Mouse (Mus musculus): ENCODE measurements at regions not wholly inside any gene's neighbourhood (a gene's known extent, or its start where the extent isn't known, plus 50 kb on each side); places are given as distances from the start of the nearest gene placed in this dataset.

GRCm38 (mm10) chr7:138538048-138538831, 140.7 kb upstream of the Tcerg1l start:
- Histone ChIP-seq H3K9ac (no peak overlapping the region), H3K4me2 (replicated peaks) (peak overlapping the region; percentile 45), H3K36me3 (no peaks in the 10 kb centered on the region), H3K4me3 (replicated peaks) (peak overlapping the region; percentile 19; the same call in 1 of the 2 replicates), H3K9me3 (no peaks in the 10 kb centered on the region), H3K4me1 (replicated peaks) (no peaks in the 10 kb centered on the region), H3K27ac (no peak overlapping the region), H3K27me3 (replicated peaks) (no peaks in the 10 kb centered on the region)
- 38% methylated on average over 18 of the region's 18 CpGs for WGBS
- ATAC-seq = peak; percentile 93

GRCm38 (mm10) chr7:138526143-138526542, 128.6 kb upstream of the Tcerg1l start:
- no peaks in the 10 kb centered on the region for H3K36me3 ChIP-seq
- ATAC-seq = no peak
- no peaks in the 10 kb centered on the region for H3K9me3 ChIP-seq
- no peaks in the 10 kb centered on the region for H3K4me1 ChIP-seq (replicated peaks)
- H3K4me3 ChIP-seq (replicated peaks) = no peak overlapping the region
- no peak overlapping the region for H3K27ac ChIP-seq
- 90% methylated on average over 2 of the region's 2 CpGs for WGBS
- no peak overlapping the region for H3K9ac ChIP-seq
- no peaks in the 10 kb centered on the region for H3K27me3 ChIP-seq (replicated peaks)
- H3K4me2 ChIP-seq (replicated peaks) = no peak overlapping the region

DNA sequence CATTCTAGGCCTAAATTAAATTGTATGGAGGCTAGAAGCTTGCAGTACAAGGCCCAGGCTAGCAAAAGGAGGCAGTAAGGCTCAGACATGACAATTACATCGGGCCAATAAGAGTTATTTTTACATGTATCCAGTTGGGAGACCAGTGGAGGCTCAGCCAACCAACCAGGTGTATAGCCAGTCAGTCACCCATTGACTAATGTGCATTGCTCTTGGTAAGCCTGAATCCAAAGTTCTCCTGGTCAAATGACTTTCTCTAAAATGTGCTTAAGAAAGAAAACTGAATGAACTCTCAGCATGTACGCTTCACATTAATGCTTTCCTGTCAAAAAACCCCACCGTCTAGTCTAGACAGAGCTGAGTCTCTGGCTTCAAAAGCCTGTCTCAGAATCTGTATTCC, 127.4 kb upstream of the Tcerg1l start:
- no peaks in the 10 kb centered on the region for H3K4me1 ChIP-seq (replicated peaks)
- WGBS = 83% methylated on average over 3 of the region's 3 CpGs
- H3K9me3 ChIP-seq = no peaks in the 10 kb centered on the region
- no peak overlapping the region for H3K4me3 ChIP-seq (replicated peaks)
- H3K4me2 ChIP-seq (replicated peaks) = no peak overlapping the region
- no peaks in the 10 kb centered on the region for H3K27me3 ChIP-seq (replicated peaks)
- no peaks in the 10 kb centered on the region for H3K36me3 ChIP-seq
- H3K9ac ChIP-seq = no peak overlapping the region
- no peak for ATAC-seq
- H3K27ac ChIP-seq = no peak overlapping the region

DNA sequence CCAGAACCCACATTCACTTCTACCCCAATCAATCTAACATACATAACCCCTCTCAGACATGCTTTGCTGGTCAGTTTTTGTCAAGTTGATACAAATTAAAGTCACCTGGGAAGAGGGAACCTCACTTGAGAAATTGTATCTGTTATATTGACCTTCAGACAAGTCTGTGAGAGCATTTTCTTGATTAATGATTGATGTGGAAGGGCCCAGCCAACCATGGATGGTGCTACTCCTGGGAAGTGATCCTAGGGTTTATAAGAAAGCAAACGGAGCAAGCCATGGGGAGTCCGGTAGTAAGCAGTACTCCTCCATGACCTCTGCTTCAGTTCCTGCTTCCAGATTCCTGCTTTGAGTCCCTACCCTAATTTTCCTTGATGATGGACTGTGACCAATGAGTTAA, 116.6 kb upstream of the Tcerg1l start:
- Histone ChIP-seq H3K9ac (no peak overlapping the region), H3K27ac (no peak overlapping the region), H3K4me2 (replicated peaks) (no peak overlapping the region), H3K36me3 (no peaks in the 10 kb centered on the region), H3K9me3 (no peaks in the 10 kb centered on the region), H3K27me3 (replicated peaks) (no peaks in the 10 kb centered on the region), H3K4me1 (replicated peaks) (no peaks in the 10 kb centered on the region), H3K4me3 (replicated peaks) (no peak overlapping the region)
- ATAC-seq = no peak
- WGBS = 79% methylated on average over 2 of the region's 2 CpGs

GRCm38 (mm10) chr7:138505205-138505604, 107.7 kb upstream of the Tcerg1l start:
- no peaks in the 10 kb centered on the region for H3K4me1 ChIP-seq (replicated peaks)
- H3K4me3 ChIP-seq (replicated peaks) = no peak overlapping the region
- 90% methylated on average over 2 of the region's 2 CpGs for WGBS
- no peaks in the 10 kb centered on the region for H3K27me3 ChIP-seq (replicated peaks)
- H3K9me3 ChIP-seq = no peaks in the 10 kb centered on the region
- no peak overlapping the region for H3K9ac ChIP-seq
- H3K36me3 ChIP-seq = no peaks in the 10 kb centered on the region
- H3K27ac ChIP-seq = no peak overlapping the region
- no peak for ATAC-seq
- no peak overlapping the region for H3K4me2 ChIP-seq (replicated peaks)

GRCm38 (mm10) chr7:138503986-138504385, 106.5 kb upstream of the Tcerg1l start:
- 57% methylated on average over 3 of the region's 3 CpGs for whole genome bisulfite sequencing
- Histone ChIP-seq H3K9ac (no peak overlapping the region), H3K4me2 (replicated peaks) (no peak overlapping the region), H3K27me3 (replicated peaks) (no peaks in the 10 kb centered on the region), H3K27ac (no peak overlapping the region), H3K9me3 (no peaks in the 10 kb centered on the region), H3K4me3 (replicated peaks) (no peak overlapping the region), H3K4me1 (replicated peaks) (no peaks in the 10 kb centered on the region), H3K36me3 (no peaks in the 10 kb centered on the region)
- ATAC-seq = no peak

- ATAC-seq = no peak
- 53% methylated on average over 3 of the region's 3 CpGs for WGBS
Measured at GRCm38 (mm10) chr7:138503016-138503415, 105.5 kb upstream of the Tcerg1l start.

GRCm38 (mm10) chr7:138501347-138502014, 104.0 kb upstream of the Tcerg1l start:
- ATAC-seq = no peak
- Histone ChIP-seq H3K4me1 (replicated peaks) (no peaks in the 10 kb centered on the region), H3K4me3 (replicated peaks) (no peak overlapping the region), H3K9ac (no peak overlapping the region), H3K4me2 (replicated peaks) (no peak overlapping the region), H3K36me3 (no peaks in the 10 kb centered on the region), H3K27ac (no peak overlapping the region), H3K27me3 (replicated peaks) (no peaks in the 10 kb centered on the region), H3K9me3 (no peaks in the 10 kb centered on the region)
- 74% methylated on average over 14 of the region's 14 CpGs for WGBS

More at GRCm38 (mm10) chr7:138503016-138503415, 105.5 kb upstream of the Tcerg1l start:
- Histone ChIP-seq H3K4me1 (replicated peaks) (no peaks in the 10 kb centered on the region), H3K4me3 (replicated peaks) (no peak overlapping the region), H3K27me3 (replicated peaks) (no peaks in the 10 kb centered on the region), H3K4me2 (replicated peaks) (no peak overlapping the region), H3K9me3 (no peaks in the 10 kb centered on the region), H3K27ac (no peak overlapping the region), H3K36me3 (no peaks in the 10 kb centered on the region), H3K9ac (no peak overlapping the region)

DNA sequence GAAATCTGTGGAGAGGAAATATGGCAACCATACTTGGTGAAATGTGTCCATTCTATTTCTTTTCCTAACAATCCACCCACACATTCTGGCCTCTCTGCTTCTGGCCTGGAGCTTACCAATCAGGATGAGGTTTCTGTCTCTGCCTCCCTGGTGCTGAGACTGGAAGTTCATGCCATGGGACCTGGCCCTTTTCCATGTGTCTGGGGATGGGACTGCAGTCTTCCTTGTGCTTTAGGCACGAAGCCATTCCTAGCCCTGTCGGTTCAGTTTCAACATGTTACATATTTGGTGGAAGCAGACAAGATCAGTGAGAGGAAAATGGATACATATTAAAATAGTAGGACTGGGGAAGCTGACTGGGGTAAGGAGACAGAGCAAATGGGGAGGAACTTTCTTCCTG, 100.2 kb upstream of the Tcerg1l start:
- Histone ChIP-seq H3K36me3 (no peaks in the 10 kb centered on the region), H3K4me1 (replicated peaks) (no peaks in the 10 kb centered on the region), H3K4me2 (replicated peaks) (no peak overlapping the region), H3K27ac (no peak overlapping the region), H3K27me3 (replicated peaks) (no peaks in the 10 kb centered on the region), H3K9ac (no peak overlapping the region), H3K9me3 (no peaks in the 10 kb centered on the region), H3K4me3 (replicated peaks) (no peak overlapping the region)
- 81% methylated on average over 2 of the region's 2 CpGs for WGBS
- no peak for ATAC-seq

DNA sequence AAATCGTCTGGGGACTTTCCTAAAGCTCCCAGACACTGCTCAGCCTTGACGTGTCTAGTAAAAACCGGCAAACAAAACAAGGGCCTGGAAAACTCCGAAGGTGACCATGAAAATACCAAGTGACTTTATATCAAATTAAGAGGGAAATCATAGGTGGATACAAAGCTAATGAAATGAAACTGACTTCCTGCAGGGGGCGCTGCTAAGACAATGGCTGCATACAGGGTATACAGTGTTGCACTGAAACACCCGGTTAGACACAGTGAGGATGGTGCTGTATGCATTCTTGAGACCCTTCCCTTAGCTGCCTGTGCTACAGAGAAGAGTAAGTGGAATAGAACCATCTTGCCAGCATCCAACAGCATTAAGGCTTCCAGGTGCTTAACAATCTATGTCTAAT, 99.7 kb upstream of the Tcerg1l start:
- Histone ChIP-seq H3K36me3 (no peaks in the 10 kb centered on the region), H3K4me1 (replicated peaks) (no peaks in the 10 kb centered on the region), H3K27ac (no peak overlapping the region), H3K9ac (no peak overlapping the region), H3K4me3 (replicated peaks) (no peak overlapping the region), H3K27me3 (replicated peaks) (no peaks in the 10 kb centered on the region), H3K9me3 (no peaks in the 10 kb centered on the region), H3K4me2 (replicated peaks) (no peak overlapping the region)
- no peak for ATAC-seq
- 55% methylated on average over 6 of the region's 6 CpGs for WGBS

DNA sequence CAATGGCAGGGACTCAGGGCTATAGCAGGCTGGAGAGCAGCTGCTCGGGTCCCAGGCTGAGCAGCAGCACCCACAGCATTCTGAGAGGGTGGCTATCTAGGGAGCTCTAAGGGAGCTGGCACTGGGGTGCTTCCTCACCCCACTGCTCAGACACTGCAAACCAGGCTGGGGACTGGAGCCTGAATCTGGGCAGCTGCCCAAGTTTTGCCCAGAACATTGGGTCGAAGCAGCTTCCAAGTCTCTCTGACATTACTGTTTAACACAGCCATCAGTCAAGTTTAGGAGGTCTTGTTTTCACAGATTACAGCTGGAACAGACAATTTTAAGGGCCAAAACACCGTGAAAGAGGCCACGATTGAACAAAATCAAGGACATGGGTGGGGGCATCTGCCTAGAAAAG, 96.1 kb upstream of the Tcerg1l start:
- Histone ChIP-seq H3K27ac (no peak overlapping the region), H3K36me3 (no peaks in the 10 kb centered on the region), H3K4me3 (replicated peaks) (no peak overlapping the region), H3K4me1 (replicated peaks) (no peaks in the 10 kb centered on the region), H3K27me3 (replicated peaks) (no peaks in the 10 kb centered on the region), H3K9me3 (no peaks in the 10 kb centered on the region), H3K9ac (no peak overlapping the region), H3K4me2 (replicated peaks) (no peak overlapping the region)
- ATAC-seq = no peak
- WGBS = 60% methylated on average over 4 of the region's 4 CpGs

GRCm38 (mm10) chr7:138492261-138492660, 94.7 kb upstream of the Tcerg1l start:
- H3K27ac ChIP-seq = no peak overlapping the region
- no peak for ATAC-seq
- no peaks in the 10 kb centered on the region for H3K9me3 ChIP-seq
- H3K4me3 ChIP-seq (replicated peaks) = no peak overlapping the region
- no peaks in the 10 kb centered on the region for H3K27me3 ChIP-seq (replicated peaks)
- WGBS = 86% methylated on average over 5 of the region's 5 CpGs
- H3K4me2 ChIP-seq (replicated peaks) = no peak overlapping the region
- H3K36me3 ChIP-seq = no peaks in the 10 kb centered on the region
- no peaks in the 10 kb centered on the region for H3K4me1 ChIP-seq (replicated peaks)
- no peak overlapping the region for H3K9ac ChIP-seq

GRCm38 (mm10) chr7:138489471-138489870, 91.9 kb upstream of the Tcerg1l start:
- Histone ChIP-seq H3K4me3 (replicated peaks) (no peak overlapping the region), H3K36me3 (no peaks in the 10 kb centered on the region), H3K27me3 (replicated peaks) (no peaks in the 10 kb centered on the region), H3K4me2 (replicated peaks) (no peak overlapping the region), H3K4me1 (replicated peaks) (no peaks in the 10 kb centered on the region), H3K9ac (no peak overlapping the region), H3K9me3 (no peaks in the 10 kb centered on the region), H3K27ac (no peak overlapping the region)
- WGBS = 68% methylated on average over 2 of the region's 2 CpGs
- no peak for ATAC-seq

All from intestine, embryonic 15.5 days (tissue).